Mouse (Mus musculus): ENCODE results near the gene Fam174b.

- peak; percentile 33 for TF ChIP-seq CTCF (IDR thresholded peaks at IDR 0.05; ENCODE audit: low read depth, low read length)
- TF ChIP-seq POLR2A (IDR thresholded peaks at IDR 0.05; ENCODE audit: insufficient read depth, low read length) = no peak
These were observed 69.2 kb downstream of the Fam174b start for GRCm38 (mm10) chr7:73809261-73809660.
